Mouse (Mus musculus): Measurements from ENCODE around the gene Hmgb1. TPM values are rescaled to one million over a fixed set of nuclear protein-coding genes. Genes with fewer than 3 reads are reported as not detected.
A peak's percentile ranks its signal among the peaks of the same experiment; 100 is the strongest.

Gene Hmgb1
- polyA plus RNA-seq, 1 experiment from 2014 or later: 1,661 TPM

- WGBS: 85% methylated on average over 6 of the region's 6 CpGs
- Histone ChIP-seq H3K27me3 (ENCODE audit: poor library complexity, severe bottlenecking) (no peaks in the 10 kb centered on the region), H3K9me3 (no peaks in the 10 kb centered on the region), H3K4me3 (no peak overlapping the region), H3K27ac (no peak overlapping the region), H3K4me1 (no peaks in the 10 kb centered on the region), H3K36me3 (replicated peaks) (no peaks in the 10 kb centered on the region)
- DNase-seq (ENCODE audit: extremely low spot score, low spot score): no peak
Observed at GRCm38 (mm10) chr5:149088891-149089290, 95.4 kb downstream of the Hmgb1 start.

- H3K27me3 ChIP-seq (ENCODE audit: poor library complexity, severe bottlenecking): no peaks in the 10 kb centered on the region
- 80% methylated on average over 3 of the region's 3 CpGs for WGBS
- no peak overlapping the region for H3K4me3 ChIP-seq
- no peaks in the 10 kb centered on the region for H3K9me3 ChIP-seq
- H3K36me3 ChIP-seq (replicated peaks): no peaks in the 10 kb centered on the region
- no peaks in the 10 kb centered on the region for H3K4me1 ChIP-seq
- H3K27ac ChIP-seq: no peak overlapping the region
- no peak for DNase-seq (ENCODE audit: extremely low spot score, low spot score)
Observed at GRCm38 (mm10) chr5:149088149-149088548, 96.1 kb downstream of the Hmgb1 start.

- no peaks in the 10 kb centered on the region for H3K27me3 ChIP-seq (ENCODE audit: poor library complexity, severe bottlenecking)
- no peak overlapping the region for H3K27ac ChIP-seq
- no peaks in the 10 kb centered on the region for H3K36me3 ChIP-seq (replicated peaks)
- 91% methylated on average over 10 of the region's 10 CpGs for WGBS
- no peaks in the 10 kb centered on the region for H3K4me1 ChIP-seq
- no peaks in the 10 kb centered on the region for H3K9me3 ChIP-seq
- no peak for DNase-seq (ENCODE audit: extremely low spot score, low spot score)
- H3K4me3 ChIP-seq: no peak overlapping the region
Observed at GRCm38 (mm10) chr5:149086382-149087244, 97.7 kb downstream of the Hmgb1 start.

- Histone ChIP-seq H3K9me3 (no peaks in the 10 kb centered on the region; the same call in 1 of the 2 replicates), H3K4me3 (no peak overlapping the region), H3K36me3 (replicated peaks) (no peaks in the 10 kb centered on the region), H3K4me1 (peaks cover 12% of the 10 kb centered on the region), H3K27ac (no peak overlapping the region), H3K27me3 (ENCODE audit: poor library complexity, severe bottlenecking) (peaks cover 16% of the 10 kb centered on the region; the same call in 1 of the 2 replicates)
- WGBS: 91% methylated on average over 8 of the region's 8 CpGs
- DNase-seq (ENCODE audit: extremely low spot score, low spot score): no peak
Observed at GRCm38 (mm10) chr5:149080466-149080865, 103.8 kb downstream of the Hmgb1 start.

GRCm38 (mm10) chr5:149079758-149080150 is 104.5 kb downstream of the Hmgb1 start:
- Histone ChIP-seq H3K4me1 (peaks cover 12% of the 10 kb centered on the region), H3K27ac (no peak overlapping the region), H3K27me3 (ENCODE audit: poor library complexity, severe bottlenecking) (peaks cover 16% of the 10 kb centered on the region; the same call in 1 of the 2 replicates), H3K4me3 (no peak overlapping the region), H3K36me3 (replicated peaks) (no peaks in the 10 kb centered on the region), H3K9me3 (no peaks in the 10 kb centered on the region; the same call in 1 of the 2 replicates)
- DNase-seq (ENCODE audit: extremely low spot score, low spot score): no peak
- WGBS: 43% methylated on average over 7 of the region's 7 CpGs

- Histone ChIP-seq H3K4me1 (peaks cover 12% of the 10 kb centered on the region), H3K9me3 (no peaks in the 10 kb centered on the region; the same call in 1 of the 2 replicates), H3K27me3 (ENCODE audit: poor library complexity, severe bottlenecking) (peaks cover 16% of the 10 kb centered on the region; the same call in 1 of the 2 replicates), H3K27ac (peak overlapping the region; percentile 60), H3K36me3 (replicated peaks) (no peaks in the 10 kb centered on the region), H3K4me3 (peak overlapping the region; percentile 12; the same call in 1 of the 2 replicates)
- DNase-seq (ENCODE audit: extremely low spot score, low spot score): no peak
- WGBS: 15% methylated on average over 18 of the region's 18 CpGs
Observed at GRCm38 (mm10) chr5:149079018-149079757, 105.1 kb downstream of the Hmgb1 start.

- no peaks in the 10 kb centered on the region for H3K36me3 ChIP-seq (replicated peaks)
- peaks cover 12% of the 10 kb centered on the region for H3K4me1 ChIP-seq
- H3K9me3 ChIP-seq: no peaks in the 10 kb centered on the region; the same call in 1 of the 2 replicates
- H3K27ac ChIP-seq: no peak overlapping the region
- peaks cover 16% of the 10 kb centered on the region; the same call in 1 of the 2 replicates for H3K27me3 ChIP-seq (ENCODE audit: poor library complexity, severe bottlenecking)
- no peak for DNase-seq (ENCODE audit: extremely low spot score, low spot score)
- H3K4me3 ChIP-seq: no peak overlapping the region
- 89% methylated on average over 8 of the region's 8 CpGs for WGBS
Observed at GRCm38 (mm10) chr5:149077136-149077535, 107.2 kb downstream of the Hmgb1 start.

- Histone ChIP-seq H3K27me3 (ENCODE audit: poor library complexity, severe bottlenecking) (no peaks in the 10 kb centered on the region), H3K9me3 (no peaks in the 10 kb centered on the region; the same call in 1 of the 2 replicates), H3K4me1 (no peaks in the 10 kb centered on the region), H3K4me3 (no peak overlapping the region), H3K27ac (no peak overlapping the region), H3K36me3 (replicated peaks) (no peaks in the 10 kb centered on the region)
- DNase-seq (ENCODE audit: extremely low spot score, low spot score): no peak
- 98% methylated on average over 5 of the region's 5 CpGs for WGBS
Observed at GRCm38 (mm10) chr5:149071546-149071945, 112.7 kb downstream of the Hmgb1 start.

GRCm38 (mm10) chr5:149068745-149069144 is 115.5 kb downstream of the Hmgb1 start:
- Histone ChIP-seq H3K27ac (no peak overlapping the region), H3K9me3 (no peaks in the 10 kb centered on the region; the same call in 1 of the 2 replicates), H3K27me3 (ENCODE audit: poor library complexity, severe bottlenecking) (no peaks in the 10 kb centered on the region), H3K4me3 (no peak overlapping the region), H3K4me1 (no peaks in the 10 kb centered on the region), H3K36me3 (replicated peaks) (no peaks in the 10 kb centered on the region)
- WGBS: 97% methylated on average over 10 of the region's 10 CpGs
- DNase-seq (ENCODE audit: extremely low spot score, low spot score): no peak

GRCm38 (mm10) chr5:149068247-149068740 is 116.0 kb downstream of the Hmgb1 start:
- Histone ChIP-seq H3K9me3 (no peaks in the 10 kb centered on the region; the same call in 1 of the 2 replicates), H3K27ac (no peak overlapping the region), H3K4me3 (no peak overlapping the region), H3K27me3 (ENCODE audit: poor library complexity, severe bottlenecking) (no peaks in the 10 kb centered on the region), H3K36me3 (replicated peaks) (no peaks in the 10 kb centered on the region), H3K4me1 (no peaks in the 10 kb centered on the region)
- no peak for DNase-seq (ENCODE audit: extremely low spot score, low spot score)
- 88% methylated on average over 17 of the region's 17 CpGs for WGBS

GRCm38 (mm10) chr5:149067501-149067961 is 116.8 kb downstream of the Hmgb1 start:
- Histone ChIP-seq H3K4me1 (no peaks in the 10 kb centered on the region), H3K36me3 (replicated peaks) (no peaks in the 10 kb centered on the region), H3K27ac (no peak overlapping the region), H3K9me3 (no peaks in the 10 kb centered on the region; the same call in 1 of the 2 replicates), H3K4me3 (no peak overlapping the region), H3K27me3 (ENCODE audit: poor library complexity, severe bottlenecking) (no peaks in the 10 kb centered on the region)
- WGBS: 69% methylated on average over 8 of the region's 8 CpGs
- DNase-seq (ENCODE audit: extremely low spot score, low spot score): no peak

- Histone ChIP-seq H3K36me3 (replicated peaks) (no peaks in the 10 kb centered on the region), H3K4me1 (no peaks in the 10 kb centered on the region), H3K27ac (no peak overlapping the region), H3K9me3 (no peaks in the 10 kb centered on the region), H3K4me3 (no peak overlapping the region), H3K27me3 (ENCODE audit: poor library complexity, severe bottlenecking) (no peaks in the 10 kb centered on the region)
- DNase-seq (ENCODE audit: extremely low spot score, low spot score): no peak
- WGBS: 88% methylated on average over 1 of the region's 1 CpGs
Observed at GRCm38 (mm10) chr5:149062833-149063232, 121.5 kb downstream of the Hmgb1 start.
